Mouse (Mus musculus) cerebellum, adult 2 months (tissue): Measurements from ENCODE around the gene Dlx3.

Experiments used
- CTCF ChIP-seq: fragments of 200-500 bp; IDR thresholded peaks from 2 replicates; pipeline ENCODE4 v1.5.1; 2011; ENCODE audit warnings: low read depth, mild to moderate bottlenecking, control low read depth, low read length, moderate library complexity, borderline replicate concordance; ENCODE audit not compliant: insufficient read depth
- POLR2A ChIP-seq: fragments of 200-500 bp; IDR thresholded peaks from 2 replicates; pipeline ENCODE4 v1.6.1; 2011; ENCODE audit warnings: low read length, control low read depth, borderline replicate concordance; ENCODE audit not compliant: insufficient read depth

DNA sequence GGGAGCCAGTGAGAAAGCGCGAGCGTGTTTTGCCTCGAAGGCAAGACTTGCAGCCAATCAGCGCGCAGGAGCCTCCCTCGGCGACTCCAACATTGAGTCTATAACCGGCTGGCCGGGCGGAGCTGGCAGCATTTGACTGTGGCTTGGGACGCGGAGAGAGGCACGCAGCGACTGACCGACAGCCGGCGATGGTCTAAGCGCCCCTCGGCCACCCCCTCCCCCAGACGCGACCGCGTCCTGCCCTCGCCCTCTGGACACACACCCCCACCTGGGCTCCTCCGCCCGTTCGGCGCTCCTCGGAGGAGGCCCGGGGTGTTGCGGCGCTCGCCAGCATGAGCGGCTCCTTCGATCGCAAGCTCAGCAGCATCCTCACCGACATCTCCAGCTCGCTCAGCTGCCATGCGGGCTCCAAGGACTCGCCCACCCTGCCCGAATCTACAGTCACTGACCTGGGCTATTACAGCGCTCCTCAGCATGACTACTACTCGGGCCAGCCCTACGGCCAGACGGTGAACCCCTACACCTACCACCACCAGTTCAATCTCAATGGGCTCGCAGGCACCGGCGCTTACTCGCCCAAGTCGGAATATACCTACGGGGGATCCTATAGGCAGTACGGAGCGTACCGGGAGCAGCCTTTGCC is at the start of gene Dlx3:
- TF ChIP-seq POLR2A (no peak), CTCF (no peak)
